In genomic region chr1:42952734-42953481, GRCm38 (mm10) we compare ENCODE assay signal across 8 mouse cellular contexts. TPM values are rescaled to one million over a fixed set of nuclear protein-coding genes. Genes with fewer than 3 reads are reported as not detected.
DNase-seq lines count a peak whose midpoint lies in the region; ATAC-seq and TF ChIP-seq lines count a peak whose summit lies in the region.

TSS of gene Gpr45 (plus strand) at chr1:42952872.

- no peak for DNase-seq in kidney, adult 9 months
- peak; percentile 29 to 57 for DNase-seq in cerebellum, postnatal 4 days (ENCODE audit: low spot score in 2 of 2)
- peak; percentile 22 to 28 for DNase-seq in gastrocnemius, postnatal 4 days (ENCODE audit: low spot score in 2 of 2)
- peak; percentile 46 for DNase-seq in liver, embryonic 11.5 days (ENCODE audit: low spot score)
- DNase-seq in thymus, postnatal 14 days, result peak; percentile 58

- H3K9ac ChIP-seq in kidney, embryonic 15.5 days, result peak within 1 kb of the TSS; percentile 73
- peak within 1 kb of the TSS; percentile 48 for H3K9ac ChIP-seq in intestine, postnatal 0 days (ENCODE audit: low read depth, low read length)
- H3K9ac ChIP-seq in liver, embryonic 11.5 days (ENCODE audit: low read depth, low read length), result peak within 1 kb of the TSS; percentile 55
- peak within 1 kb of the TSS; percentile 98 for H3K9ac ChIP-seq in neural tube, embryonic 13.5 days

- no peaks in the 10 kb centered on the region for H3K9me3 ChIP-seq in kidney, embryonic 15.5 days (replicated peaks)
- H3K9me3 ChIP-seq in intestine, postnatal 0 days (ENCODE audit: control insufficient read depth), result no peaks in the 10 kb centered on the region
- no peaks in the 10 kb centered on the region for H3K9me3 ChIP-seq in liver, embryonic 11.5 days (ENCODE audit: control insufficient read depth, low read length)
- no peaks in the 10 kb centered on the region for H3K9me3 ChIP-seq in neural tube, embryonic 13.5 days

- peak within 1 kb of the TSS; percentile 96 for H3K4me2 ChIP-seq in kidney, embryonic 15.5 days
- peak within 1 kb of the TSS; percentile 91 for H3K4me2 ChIP-seq in intestine, postnatal 0 days (replicated peaks; ENCODE audit: low read depth)
- H3K4me2 ChIP-seq in liver, embryonic 11.5 days, result peak within 1 kb of the TSS; percentile 81
- H3K4me2 ChIP-seq in neural tube, embryonic 13.5 days, result peak within 1 kb of the TSS; percentile 70

- peak within 1 kb of the TSS; percentile 90 for H3K4me3 ChIP-seq in kidney, embryonic 15.5 days (replicated peaks)
- H3K4me3 ChIP-seq in intestine, postnatal 0 days (ENCODE audit: low read depth, low read length), result peak within 1 kb of the TSS; percentile 61
- peak within 1 kb of the TSS; percentile 66 for H3K4me3 ChIP-seq in liver, embryonic 11.5 days (ENCODE audit: low read depth, low read length)
- peak within 1 kb of the TSS; percentile 82 for H3K4me3 ChIP-seq in neural tube, embryonic 13.5 days

- H3K4me1 ChIP-seq in kidney, embryonic 15.5 days, result peaks cover 33% of the 10 kb centered on the region
- H3K4me1 ChIP-seq in intestine, postnatal 0 days (replicated peaks; ENCODE audit: control insufficient read depth, insufficient read depth, low read length), result no peaks in the 10 kb centered on the region
- no peaks in the 10 kb centered on the region; the same call in 1 of the 2 replicates for H3K4me1 ChIP-seq in liver, embryonic 11.5 days (replicated peaks; ENCODE audit: control insufficient read depth, insufficient read depth, low read length)
- H3K4me1 ChIP-seq in neural tube, embryonic 13.5 days (replicated peaks), result peaks cover 18% of the 10 kb centered on the region

- WGBS in kidney, embryonic 15.5 days, result under 1% methylated on average over 57 of the region's 71 CpGs
- WGBS in intestine, postnatal 0 days, result under 1% methylated on average over 58 of the region's 71 CpGs
- 1% methylated on average over 56 of the region's 71 CpGs for whole genome bisulfite sequencing in liver, embryonic 11.5 days
- WGBS in neural tube, embryonic 13.5 days, result under 1% methylated on average over 63 of the region's 71 CpGs

- peak; percentile 88 for ATAC-seq in kidney, embryonic 15.5 days (replicated peaks; ENCODE audit: low FRiP score)
- ATAC-seq in intestine, postnatal 0 days, result peak; percentile 22; the same call in 1 of the 2 replicates
- ATAC-seq in liver, embryonic 11.5 days (replicated peaks; ENCODE audit: low FRiP score), result peak; percentile 41
- ATAC-seq in neural tube, embryonic 13.5 days (ENCODE audit: low read depth), result peak; percentile 94

- H3K27ac ChIP-seq in kidney, embryonic 15.5 days, result peak within 1 kb of the TSS; percentile 83
- no peak within 1 kb of the TSS for H3K27ac ChIP-seq in intestine, postnatal 0 days (ENCODE audit: low read depth, low read length)
- no peak within 1 kb of the TSS for H3K27ac ChIP-seq in liver, embryonic 11.5 days (ENCODE audit: low read depth, low read length)
- peak within 1 kb of the TSS; percentile 92 for H3K27ac ChIP-seq in neural tube, embryonic 13.5 days (replicated peaks)

- H3K36me3 ChIP-seq in kidney, embryonic 15.5 days, result no peaks in the 10 kb centered on the region
- H3K36me3 ChIP-seq in intestine, postnatal 0 days (ENCODE audit: control insufficient read depth, insufficient read depth), result no peaks in the 10 kb centered on the region
- H3K36me3 ChIP-seq in liver, embryonic 11.5 days (ENCODE audit: control insufficient read depth, insufficient read depth, low read length), result no peaks in the 10 kb centered on the region
- H3K36me3 ChIP-seq in neural tube, embryonic 13.5 days, result no peaks in the 10 kb centered on the region

- TF ChIP-seq CTCF in intestine, postnatal 0 days (IDR thresholded peaks at IDR 0.05; ENCODE audit: low read depth), result no peak

- 0 out of 2 replicates have a peak, but pooled peaks cover 6% of the 10 kb centered on the region for H3K27me3 ChIP-seq in kidney, embryonic 15.5 days
- peaks cover 18% of the 10 kb centered on the region; the same call in 1 of the 2 replicates for H3K27me3 ChIP-seq in intestine, postnatal 0 days (replicated peaks; ENCODE audit: control insufficient read depth, insufficient read depth, low read length)
- peaks cover 30% of the 10 kb centered on the region for H3K27me3 ChIP-seq in liver, embryonic 11.5 days (replicated peaks; ENCODE audit: control insufficient read depth, insufficient read depth, low read length)
- H3K27me3 ChIP-seq in neural tube, embryonic 13.5 days, result no peaks in the 10 kb centered on the region

RNA-seq across cellular contexts. Expression of gene Gpr45, which starts in this region (rescaled TPM):
- polyA plus RNA-seq in kidney, embryonic 15.5 days (2015; fragmentation: Nextera tagmentation; extraction: Ambion mirVana), result 13.1 and 13.4 TPM in 2 replicates
- under 1 TPM; 0.26 to 0.42 TPM for total RNA-seq in gastrocnemius, postnatal 4 days (2021)
- polyA plus RNA-seq in intestine, postnatal 0 days (2015; fragmentation: Nextera tagmentation; extraction: Ambion mirVana), result 2.2 and 2.3 TPM in 2 replicates
- polyA plus RNA-seq in liver, embryonic 11.5 days (2014; fragmentation: Nextera tagmentation; extraction: Ambion mirVana), result 2.3 and 3.1 TPM in 2 replicates
- 16.1 and 16.7 TPM in 2 replicates for polyA plus RNA-seq in neural tube, embryonic 13.5 days (2015; fragmentation: Nextera tagmentation; extraction: Ambion mirVana)

Comparison
In these comparisons a context has a peak if more than half of its experiments do, and no peak if none do; other contexts are left out.
1. Peak in DNase-seq in gastrocnemius, postnatal 4 days; RNA of the gene not detected or under 1 TPM.
2. ATAC-seq: peak in every context shown above with its lines; median percentile 94 in neural tube, embryonic 13.5 days; 88 in kidney, embryonic 15.5 days; 41 in liver, embryonic 11.5 days; 22 in intestine, postnatal 0 days.
3. H3K27ac ChIP-seq: peak in kidney, embryonic 15.5 days (single experiment) and neural tube, embryonic 13.5 days (single experiment); none in intestine, postnatal 0 days (single experiment) and liver, embryonic 11.5 days (single experiment).
4. H3K9ac ChIP-seq: peak in every context shown above with its lines; median percentile 98 in neural tube, embryonic 13.5 days; 73 in kidney, embryonic 15.5 days; 55 in liver, embryonic 11.5 days; 48 in intestine, postnatal 0 days.
5. Peak in every context shown above with its lines, with median percentiles within 50 percentile points of each other: H3K4me2 ChIP-seq and H3K4me3 ChIP-seq.